Mouse (Mus musculus): ENCODE results near the gene Pidd1.
"Not testable (repeated sequence)": the region's sequence is repeated elsewhere in the genome, so short reads cannot be mapped to it uniquely, and the experiment has no call there.

The Pidd1 gene

GRCm38 (mm10) chr7:141413809-141414584, 29.8 kb downstream of the Pidd1 start, which contains the start of gene Gatd1:
Gene Gatd1, minus strand, starts transcription at chr7:141414136.
- peak; percentile 98 to 99 for DNase-seq (ENCODE audit: low spot score in 2 of 2)

GRCm38 (mm10) chr7:141413331-141413730, 30.5 kb downstream of the Pidd1 start:
- no peak for DNase-seq (ENCODE audit: low spot score in 2 of 2)

- DNase-seq (ENCODE audit: low spot score in 2 of 2), result no peak
These were observed 32.2 kb downstream of the Pidd1 start for GRCm38 (mm10) chr7:141411667-141412066.

- DNase-seq (ENCODE audit: low spot score in 2 of 2), result no peak
These were observed 33.2 kb downstream of the Pidd1 start for GRCm38 (mm10) chr7:141410631-141411030.

GRCm38 (mm10) chr7:141408833-141409232, 35.0 kb downstream of the Pidd1 start:
- peak; percentile 89 to 92 for DNase-seq (ENCODE audit: low spot score in 2 of 2)

- not testable (repeated sequence) for DNase-seq (ENCODE audit: low spot score in 2 of 2)
These were observed 36.2 kb downstream of the Pidd1 start for GRCm38 (mm10) chr7:141407670-141408069.

- no peak for DNase-seq (ENCODE audit: low spot score in 2 of 2)
These were observed 38.4 kb downstream of the Pidd1 start for GRCm38 (mm10) chr7:141405466-141405865.

GRCm38 (mm10) chr7:141403305-141403704, 40.5 kb downstream of the Pidd1 start:
- DNase-seq (ENCODE audit: low spot score in 2 of 2), result peak; percentile 39 to 46

- no peak for DNase-seq (ENCODE audit: low spot score in 2 of 2)
These were observed 48.5 kb downstream of the Pidd1 start for GRCm38 (mm10) chr7:141395348-141395747.

- DNase-seq (ENCODE audit: low spot score in 2 of 2), result peak; percentile 47
These were observed 49.1 kb downstream of the Pidd1 start for GRCm38 (mm10) chr7:141394771-141395170.

- DNase-seq (ENCODE audit: low spot score in 2 of 2), result no peak
These were observed 49.7 kb downstream of the Pidd1 start for GRCm38 (mm10) chr7:141394158-141394557.

- no peak for DNase-seq (ENCODE audit: low spot score in 2 of 2)
These were observed 51.1 kb downstream of the Pidd1 start for GRCm38 (mm10) chr7:141392552-141393222.

GRCm38 (mm10) chr7:141391625-141392551, 51.9 kb downstream of the Pidd1 start, which contains the start of gene Taldo1:
Gene Taldo1, plus strand, starts transcription at chr7:141392199.
- peak; percentile 96 to 99 for DNase-seq (ENCODE audit: low spot score in 2 of 2)

- DNase-seq (ENCODE audit: low spot score in 2 of 2), result no peak
These were observed 53.2 kb downstream of the Pidd1 start for GRCm38 (mm10) chr7:141390326-141391259.

- no peak for DNase-seq (ENCODE audit: low spot score in 2 of 2)
These were observed 55.2 kb downstream of the Pidd1 start for GRCm38 (mm10) chr7:141388487-141389109.
